Mouse (Mus musculus) liver, embryonic 14.5 days (tissue): Measurements from ENCODE around the gene Ocel1.

ENCODE experiments used
- CTCF ChIP-seq: IDR thresholded peaks from 2 replicates; pipeline ENCODE4 v1.5.1; 2016; ENCODE audit warnings: antibody characterized with exemption, low read depth, control low read depth
- EP300 ChIP-seq: IDR thresholded peaks from 2 replicates; pipeline ENCODE4 v1.6.1; 2016; ENCODE audit warnings: antibody characterized with exemption, low read depth

DNA sequence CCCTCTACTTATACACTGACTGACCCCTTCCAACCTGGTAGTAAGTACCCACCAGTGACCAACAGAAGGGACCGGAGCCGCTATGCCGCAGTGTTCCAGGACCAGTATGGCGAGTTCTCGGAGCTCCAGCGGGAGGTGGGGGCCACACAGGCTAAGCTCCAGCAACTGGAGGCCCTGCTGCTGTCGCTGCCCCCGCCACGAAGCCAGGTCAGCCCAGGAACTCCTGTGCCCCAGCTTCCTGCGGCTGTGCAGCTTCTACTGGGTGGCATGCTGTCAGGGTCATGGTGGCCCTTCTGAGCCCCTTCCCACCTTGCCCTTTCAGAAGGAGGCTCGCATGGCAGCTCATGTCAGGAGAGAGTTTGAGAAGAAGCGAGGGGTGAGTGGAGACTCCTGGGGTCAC lies 1.3 kb downstream of the Ocel1 start:
- TF ChIP-seq CTCF = no peak
- TF ChIP-seq EP300 = no peak
